Comparison of ENCODE assay signal across 10 mouse cellular contexts in the genomic region with DNA sequence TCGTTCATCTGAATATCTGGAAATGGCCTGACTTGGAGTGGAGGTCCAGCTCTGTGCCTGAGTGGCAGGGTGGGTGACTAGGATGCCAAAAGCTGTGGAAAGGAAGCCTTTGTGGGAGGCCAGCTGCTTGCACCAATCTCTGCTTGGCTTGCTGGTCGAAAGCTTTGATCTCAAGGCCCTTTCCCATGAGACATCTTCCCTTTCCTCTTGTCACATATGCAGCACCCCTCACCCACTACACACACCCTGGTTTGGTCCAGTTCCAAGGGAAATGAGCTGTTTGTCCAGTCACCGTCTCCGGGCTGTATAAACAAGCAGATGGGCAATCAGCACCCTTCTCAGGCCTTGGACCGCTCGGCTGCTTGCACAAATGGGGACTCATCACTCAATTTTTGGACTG.
DNase-seq lines count a peak whose midpoint lies in the region.
"Had no signal": no experiment of that assay in that cellular context is flagged by ENCODE, and none has a peak within 500 bp of the region (broad histone marks: within the 10 kb centered on the region; RNA-seq: fewer than 3 reads in every experiment).

No protein-coding gene starts in this region.

- H3K4me1 ChIP-seq in heart, embryonic 10.5 days = peaks cover 4% of the 10 kb centered on the region; the same call in 1 of the 2 replicates
- H3K4me1 ChIP-seq: liver, embryonic 15.5 days had no signal

- peak; percentile 96 for DNase-seq in heart, adult 11 months
- DNase-seq in heart, embryonic 10.5 days (ENCODE audit: low spot score) = no peak
- peak; percentile 58 for DNase-seq in retina, postnatal 1 day
- DNase-seq in retina, embryonic 14.5 days (ENCODE audit: low spot score) = no peak
- DNase-seq in heart, postnatal 36 days = peak; percentile 6 to 31
- DNase-seq in spleen, adult 18-20 months = no peak
- no peak for DNase-seq in thymus, postnatal 4 days
- DNase-seq in left cerebral cortex, adult 11 months (ENCODE audit: low spot score) = no peak

- H3K4me3 ChIP-seq in heart, embryonic 10.5 days = no peak overlapping the region
- H3K4me3 ChIP-seq: heart, embryonic 15.5 days; liver, embryonic 15.5 days had no signal

- H3K36me3 ChIP-seq in heart, embryonic 10.5 days = no peaks in the 10 kb centered on the region
- H3K36me3 ChIP-seq: heart, embryonic 15.5 days; liver, embryonic 15.5 days had no signal

- no peaks in the 10 kb centered on the region for H3K9me3 ChIP-seq in heart, embryonic 10.5 days
- H3K9me3 ChIP-seq: heart, embryonic 15.5 days; liver, embryonic 15.5 days had no signal

- intact Hi-C loops in heart, postnatal 36 days (cut with DNase I) = no loop called here

- no peaks in the 10 kb centered on the region for H3K27me3 ChIP-seq in heart, embryonic 10.5 days (ENCODE audit: insufficient read depth, poor library complexity, severe bottlenecking)
- H3K27me3 ChIP-seq: heart, embryonic 15.5 days; liver, embryonic 15.5 days had no signal

- H3K27ac ChIP-seq in heart, embryonic 10.5 days = no peak overlapping the region
- H3K27ac ChIP-seq: heart, embryonic 15.5 days; liver, embryonic 15.5 days had no signal

- WGBS in heart, embryonic 10.5 days = 62% methylated on average over 6 of the region's 6 CpGs

Comparison
In these comparisons a context has a peak if more than half of its experiments do, and no peak if none do; other contexts are left out.
1. DNase-seq: peak in heart, adult 11 months (single experiment), retina, postnatal 1 day (single experiment) and heart, postnatal 36 days (2 of 2); none in heart, embryonic 10.5 days (single experiment), retina, embryonic 14.5 days (single experiment), spleen, adult 18-20 months (0 of 2), thymus, postnatal 4 days (single experiment) and left cerebral cortex, adult 11 months (single experiment).